Mouse (Mus musculus) right cerebral cortex, postnatal 25 days (tissue): ENCODE results near the gene Rpl19.

ENCODE experiments used
- DNase-seq: peaks from one replicate; pipeline ENCODE4 v3.0.0; 2022

Rpl19 gene

DNA sequence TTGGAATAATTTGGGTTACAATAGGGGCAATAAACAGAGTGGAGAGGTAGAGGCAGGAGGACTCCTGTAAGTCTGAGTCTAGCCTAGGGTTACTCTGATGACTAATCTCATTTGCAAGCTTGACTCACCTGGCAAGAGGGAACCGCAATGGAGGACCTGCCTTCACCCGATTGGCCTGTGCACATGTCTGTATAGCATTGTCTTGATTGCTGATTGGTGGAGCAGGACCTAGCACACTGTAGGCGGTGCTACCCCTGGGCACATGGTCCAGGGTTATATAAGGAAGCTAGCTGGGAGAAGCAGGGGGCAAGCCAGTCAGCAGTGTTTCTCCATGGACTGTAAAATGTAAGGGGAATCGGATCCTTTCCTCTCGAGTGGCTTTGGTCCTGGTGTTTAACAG lies 31.5 kb downstream of the Rpl19 start:
- DNase-seq = no peak

DNA sequence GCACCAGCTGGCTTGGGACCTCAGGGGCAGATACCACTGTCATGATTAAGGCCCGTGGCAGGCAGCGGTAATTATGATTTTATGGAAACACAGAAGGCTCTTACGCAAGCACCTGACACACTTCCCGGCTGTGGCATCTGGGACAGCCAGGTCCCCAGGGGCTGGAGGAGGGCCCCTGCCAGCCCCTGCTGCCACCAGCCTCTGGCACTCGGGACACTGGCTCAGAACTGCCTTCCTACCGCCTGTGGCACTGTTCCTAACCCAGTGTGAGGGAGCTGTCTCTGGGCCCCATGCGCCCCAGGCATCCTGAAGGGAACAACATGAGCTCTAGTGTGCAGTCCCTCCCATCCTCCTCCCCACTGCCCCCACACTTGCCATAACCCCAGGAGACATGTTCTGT lies 33.2 kb downstream of the Rpl19 start:
- no peak for DNase-seq

DNA sequence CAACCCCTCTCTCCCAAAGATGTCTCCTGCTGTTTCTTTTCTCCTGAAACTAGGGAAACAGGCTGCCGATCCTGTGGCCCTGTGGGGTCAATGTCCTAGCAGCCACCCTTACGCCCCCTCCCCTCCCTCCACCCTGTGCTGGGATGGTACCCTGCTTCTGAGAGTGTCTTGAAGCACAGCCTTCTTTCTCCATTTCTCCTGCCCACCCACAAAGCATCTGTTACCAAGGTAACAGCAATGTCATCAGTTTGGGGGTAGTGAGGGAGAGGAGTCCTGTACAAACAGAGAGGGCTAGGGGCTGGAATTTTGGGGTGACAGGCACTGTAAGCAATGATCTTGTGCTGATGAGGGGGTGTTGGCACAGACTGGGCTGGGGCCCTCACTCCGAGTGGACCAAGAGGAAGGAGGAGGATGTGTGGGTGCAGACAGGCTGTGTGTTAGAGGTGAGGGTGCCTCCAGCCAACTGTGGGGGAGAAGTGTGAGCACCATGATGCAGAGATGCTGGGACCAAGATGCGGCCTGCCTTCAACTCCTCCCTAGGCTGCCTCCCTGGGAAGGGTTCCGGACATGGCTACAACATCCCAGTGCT lies 33.7 kb downstream of the Rpl19 start:
- peak; percentile 60 for DNase-seq

DNA sequence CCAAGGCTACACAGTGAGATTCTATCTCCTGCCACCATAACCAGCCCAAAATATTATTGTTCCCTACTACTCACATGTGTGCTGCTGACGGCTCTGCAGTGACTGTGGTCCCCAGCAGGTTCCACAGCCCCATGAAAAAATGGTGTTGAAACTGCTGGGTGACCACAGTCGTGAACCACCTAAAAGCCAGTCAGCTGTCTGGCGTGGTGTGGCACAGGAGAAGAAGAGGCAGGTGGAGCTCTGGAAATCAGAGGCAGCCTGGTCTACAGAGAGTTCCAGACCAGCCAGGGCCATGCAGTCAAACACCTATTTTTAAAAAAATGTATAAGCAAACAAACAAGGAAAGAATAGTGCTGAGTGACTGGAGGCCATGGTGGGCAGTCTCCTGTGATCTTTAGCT lies 34.9 kb downstream of the Rpl19 start:
- DNase-seq = no peak

DNA sequence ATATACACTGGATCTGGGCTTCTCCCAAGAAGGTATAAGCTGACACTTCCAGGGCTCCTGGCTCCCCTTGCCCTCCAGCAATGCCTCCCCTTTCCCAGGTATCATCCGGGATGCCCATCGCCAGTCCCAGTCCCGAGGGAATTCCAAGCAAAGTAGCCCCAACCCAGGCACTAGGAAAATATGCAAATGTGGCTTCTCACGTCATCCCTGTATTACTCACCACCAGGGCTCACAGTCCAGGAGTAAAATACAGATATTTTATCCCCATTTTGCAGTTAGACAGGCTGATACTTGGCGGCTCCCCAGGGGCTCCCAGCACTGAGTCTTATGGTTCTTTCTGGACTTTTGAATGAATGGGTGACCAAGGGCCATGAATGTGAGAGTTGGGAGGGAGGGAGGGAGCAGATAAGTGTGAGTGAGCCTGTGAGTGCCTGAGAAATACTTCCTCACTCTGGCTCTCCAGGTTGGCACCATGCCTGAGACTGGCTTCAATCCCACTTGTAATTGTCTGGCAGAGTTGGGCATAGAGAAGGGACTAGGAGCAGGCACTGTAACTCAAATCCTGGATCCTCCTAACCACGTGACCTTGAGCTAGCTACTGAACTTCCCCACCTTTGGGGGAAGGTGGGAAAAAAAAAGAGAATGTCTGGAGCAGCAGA lies 35.5 kb downstream of the Rpl19 start:
- no peak for DNase-seq

DNA sequence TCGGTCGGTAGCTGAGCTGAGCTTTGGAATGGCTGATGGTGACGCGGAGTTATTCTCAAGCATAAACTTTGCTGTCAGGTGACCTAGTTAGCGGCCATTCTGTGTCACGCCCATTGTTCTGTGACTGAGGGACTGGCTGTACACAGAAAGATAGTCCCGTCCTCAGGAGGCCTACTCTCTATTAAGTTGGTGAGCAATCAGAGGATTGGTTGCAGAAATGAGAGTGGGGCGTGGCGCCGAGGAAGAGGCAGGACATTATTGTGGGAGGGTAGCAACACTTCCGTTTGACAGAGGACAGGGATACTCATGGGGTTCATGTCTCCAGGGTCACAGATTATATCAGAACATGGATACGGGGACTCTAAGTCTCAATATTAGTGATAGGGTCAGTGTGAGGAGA lies 39.7 kb downstream of the Rpl19 start:
- DNase-seq = no peak

DNA sequence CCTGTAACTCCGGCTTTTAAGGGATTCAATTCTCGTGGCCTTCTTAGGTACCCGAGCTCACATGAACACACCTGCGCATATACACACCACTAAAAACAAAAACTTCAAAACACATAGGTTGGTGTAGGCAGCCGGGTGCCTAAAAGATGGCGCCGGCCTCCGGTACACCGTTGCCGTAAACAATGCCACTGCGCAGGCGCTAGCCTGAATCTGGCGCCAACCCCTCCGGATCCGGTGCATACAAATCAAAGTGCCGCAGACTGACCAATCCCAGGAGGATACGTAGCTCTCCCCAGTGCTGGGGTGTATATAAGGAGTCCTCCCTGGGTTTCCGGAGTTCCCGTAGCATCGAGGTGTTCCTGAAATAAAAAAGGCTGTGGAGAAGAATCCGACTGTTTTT lies 40.7 kb downstream of the Rpl19 start:
- no peak for DNase-seq

DNA sequence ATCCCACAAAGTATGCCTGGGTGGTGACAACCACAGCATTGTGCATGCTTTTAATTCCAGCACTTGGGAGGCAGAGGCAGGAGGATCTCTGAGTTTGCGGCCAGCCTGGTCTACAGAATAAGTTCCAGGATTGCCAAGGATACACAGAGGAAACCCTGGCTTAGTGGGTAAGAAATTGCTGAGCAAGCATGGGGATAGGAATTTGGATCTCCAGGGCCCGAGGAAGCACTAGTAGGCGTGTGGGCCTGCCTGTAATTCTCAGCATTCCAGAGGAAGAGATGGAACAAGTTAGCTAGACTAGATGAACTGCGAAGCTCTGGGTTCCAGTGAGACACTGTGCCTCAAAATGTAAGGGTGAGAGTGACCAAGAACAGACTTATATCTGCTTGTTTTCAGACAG lies 46.9 kb downstream of the Rpl19 start:
- no peak for DNase-seq

DNA sequence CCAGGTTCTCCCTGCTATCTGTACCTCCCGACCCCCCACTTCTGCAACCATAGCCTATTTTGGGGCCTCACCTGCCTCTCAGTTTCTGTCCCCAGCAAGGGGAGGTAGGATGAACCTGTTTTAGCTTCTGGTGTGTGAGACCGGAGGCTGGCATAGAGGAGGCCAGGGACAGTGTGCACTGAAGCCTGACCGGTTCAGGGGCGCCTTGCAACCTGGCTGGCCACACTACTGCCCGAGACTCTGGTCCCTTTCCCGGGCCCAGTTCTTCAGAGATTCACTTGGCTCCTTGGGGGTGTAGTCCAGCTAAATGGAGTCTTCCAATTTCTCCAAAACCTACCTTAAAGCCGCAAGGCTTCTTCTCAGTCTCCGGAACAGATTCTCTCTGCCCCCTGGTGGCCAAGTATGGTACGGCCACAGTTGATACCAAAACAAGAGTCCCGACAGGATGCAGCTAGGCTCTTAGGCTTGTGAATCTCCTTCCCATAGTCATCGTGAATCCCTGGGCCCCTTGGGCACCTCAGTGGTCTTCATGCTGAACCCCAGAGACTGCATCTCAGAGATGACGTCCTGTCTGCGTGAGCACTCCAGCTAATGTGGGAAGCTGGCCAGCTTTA lies 48.8 kb downstream of the Rpl19 start:
- DNase-seq = peak; percentile 85

DNA sequence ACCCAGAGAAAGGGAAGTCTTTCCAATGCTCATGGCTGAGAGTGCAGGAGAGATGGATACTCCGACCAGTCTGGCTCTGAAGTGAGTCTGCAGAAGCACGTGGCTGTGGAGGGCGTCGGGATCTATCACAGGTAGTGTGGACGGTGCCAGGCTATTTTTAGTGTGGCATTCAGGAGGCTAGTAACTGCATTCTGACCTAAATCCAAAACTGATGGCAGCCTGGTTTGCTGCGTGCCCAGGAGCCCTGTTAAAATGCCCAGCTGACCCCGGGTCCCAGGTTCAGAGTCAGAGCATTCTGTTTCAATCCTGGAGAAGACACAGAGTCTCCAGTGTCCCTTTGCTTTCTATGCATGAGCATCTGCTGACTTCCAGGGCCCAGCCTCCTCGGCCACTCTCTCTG lies 50.6 kb downstream of the Rpl19 start:
- no peak for DNase-seq
